Mouse (Mus musculus) E14TG2a.4 (cell line): ENCODE results near the gene Gcn1l1.

Source experiments
- CTCF ChIP-seq: conservative IDR thresholded peaks from 2 replicates; pipeline ENCODE4 v1.5.1; 2014; ENCODE audit warnings: low read length
- NANOG ChIP-seq: IDR thresholded peaks from 2 replicates; pipeline ENCODE4 v1.6.1; 2014; ENCODE audit warnings: borderline replicate concordance, low read length, mixed read lengths
- POU5F1 ChIP-seq: IDR thresholded peaks from 2 replicates; pipeline ENCODE4 v1.6.1; 2014; ENCODE audit warnings: low read length, borderline replicate concordance

DNA sequence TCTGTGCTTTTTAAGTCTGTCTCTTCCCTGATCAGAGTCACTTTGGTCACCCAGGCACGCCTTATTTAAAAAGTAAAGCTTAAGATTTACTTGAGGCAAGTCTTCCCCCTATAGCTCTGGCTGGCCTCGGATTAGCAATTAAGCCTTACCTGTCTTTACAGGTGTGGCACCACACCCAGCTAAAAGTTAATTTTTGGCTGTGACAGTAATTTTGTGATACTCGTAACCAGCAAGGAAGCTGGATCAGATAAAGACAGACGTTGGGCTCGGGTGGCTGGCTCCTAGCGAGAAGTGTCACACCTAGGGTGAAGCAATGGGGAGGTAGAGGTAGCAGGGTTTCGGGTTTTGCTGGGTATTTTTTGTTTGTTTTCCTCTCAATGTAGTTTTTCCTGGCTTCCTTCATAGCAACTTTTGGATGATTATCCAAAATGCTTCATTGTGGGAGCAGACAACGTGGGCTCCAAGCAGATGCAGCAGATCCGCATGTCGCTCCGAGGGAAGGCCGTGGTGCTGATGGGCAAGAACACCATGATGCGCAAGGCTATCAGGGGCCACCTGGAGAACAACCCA is 4.6 kb upstream of the Gcn1l1 start:
- no peak for TF ChIP-seq CTCF
- TF ChIP-seq NANOG, result no peak
- TF ChIP-seq POU5F1, result no peak
